Mouse (Mus musculus) lung, embryonic 16.5 days (tissue): ENCODE measurements around the gene Rbm20. TPM values are rescaled to one million over a fixed set of nuclear protein-coding genes. Genes with fewer than 3 reads are reported as not detected.

Source experiments
- ATAC-seq: fragments of 200-750 bp; cut with Nextera tagmentation; 2 replicates; pipeline ENCODE4 v1.8.0; 2017; ENCODE audit warnings: low read depth, mild to moderate bottlenecking, moderate library complexity
- H3K27ac ChIP-seq: fragments of 300-500 bp; sonication (generic); 2 replicates; pipeline ENCODE4 v1.5.1; 2014; ENCODE audit warnings: mild to moderate bottlenecking, control low read depth, low read length
- H3K27me3 ChIP-seq: fragments of 300-500 bp; sonication (generic); 2 replicates; pipeline ENCODE4 v1.6.1; 2014; ENCODE audit warnings: low read depth, low read length, mixed read lengths; ENCODE audit not compliant: control insufficient read depth, insufficient read depth
- H3K36me3 ChIP-seq: fragments of 300-500 bp; sonication (generic); 2 replicates; pipeline ENCODE4 v1.6.1; 2014; ENCODE audit warnings: low read length; ENCODE audit not compliant: control insufficient read depth, insufficient read depth
- H3K4me1 ChIP-seq: fragments of 300-500 bp; sonication (generic); replicated peaks from 2 replicates; pipeline ENCODE4 v1.6.1; 2014; ENCODE audit warnings: low read length, mixed read lengths; ENCODE audit not compliant: control insufficient read depth, insufficient read depth
- H3K4me2 ChIP-seq: fragments of 300-500 bp; sonication (generic); 2 replicates; pipeline ENCODE4 v1.6.1; 2014; ENCODE audit warnings: low read depth, low read length, control low read depth
- H3K4me3 ChIP-seq: fragments of 300-500 bp; sonication (generic); 2 replicates; pipeline ENCODE4 v1.5.1; 2014; ENCODE audit warnings: mild to moderate bottlenecking, low read length, control low read depth
- H3K9ac ChIP-seq: fragments of 300-500 bp; sonication (generic); 2 replicates; pipeline ENCODE4 v1.6.1; 2014; ENCODE audit warnings: low read length, control low read depth
- H3K9me3 ChIP-seq: fragments of 300-500 bp; sonication (generic); 2 replicates; pipeline ENCODE4 v1.6.1; 2016; ENCODE audit warnings: low read length; ENCODE audit not compliant: control insufficient read depth
- WGBS: fragments of 180-500 bp; shearing (Covaris S2); extraction: QIAGEN DNeasy Blood & Tissue Kit; methylation state at CpG from one replicate; pipeline ENCODE4 v1.1.7; 2014; 5-methylcytosine and 5-hydroxymethylcytosine counted together
- polyA plus RNA-seq: library from polyadenylated mRNA; unstranded; fragments of >200 nt; fragmentation: Nextera tagmentation; extraction: Ambion mirVana; gene quantifications from 2 replicates; pipeline ENCODE4 v1.2.1, GENCODE M21; 2015

The Rbm20 gene
- polyA plus RNA-seq, 1 experiment from 2014 or later = 1.5 TPM

DNA sequence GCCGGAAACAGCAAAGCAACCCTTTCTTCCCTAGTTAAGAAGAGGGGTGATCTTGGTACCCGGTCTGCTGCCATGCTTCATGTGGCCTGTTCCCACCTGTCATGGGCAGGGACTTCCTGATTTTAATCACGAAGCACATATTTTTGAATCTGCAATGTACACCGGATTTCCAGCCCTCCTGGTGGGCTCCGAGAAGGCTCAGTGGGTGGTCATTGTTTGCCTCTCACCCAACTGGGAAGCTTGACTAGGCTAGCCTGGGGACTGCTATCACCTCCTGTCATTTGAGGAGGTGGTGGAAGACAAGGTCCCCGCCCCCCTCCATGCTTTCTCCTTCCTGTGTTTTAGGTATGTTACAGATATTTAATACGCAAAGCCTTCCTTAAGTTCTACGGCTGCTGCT lies 5.3 kb downstream of the Rbm20 start:
- peaks cover 6% of the 10 kb centered on the region; the same call in 1 of the 2 replicates for H3K4me1 ChIP-seq
- H3K9ac ChIP-seq = no peak overlapping the region
- WGBS = 17% methylated on average over 8 of the region's 8 CpGs
- ATAC-seq = no peak
- no peak overlapping the region for H3K4me2 ChIP-seq
- H3K36me3 ChIP-seq = no peaks in the 10 kb centered on the region
- no peaks in the 10 kb centered on the region for H3K9me3 ChIP-seq
- H3K4me3 ChIP-seq = no peak overlapping the region
- peaks cover 66% of the 10 kb centered on the region for H3K27me3 ChIP-seq
- no peak overlapping the region for H3K27ac ChIP-seq

DNA sequence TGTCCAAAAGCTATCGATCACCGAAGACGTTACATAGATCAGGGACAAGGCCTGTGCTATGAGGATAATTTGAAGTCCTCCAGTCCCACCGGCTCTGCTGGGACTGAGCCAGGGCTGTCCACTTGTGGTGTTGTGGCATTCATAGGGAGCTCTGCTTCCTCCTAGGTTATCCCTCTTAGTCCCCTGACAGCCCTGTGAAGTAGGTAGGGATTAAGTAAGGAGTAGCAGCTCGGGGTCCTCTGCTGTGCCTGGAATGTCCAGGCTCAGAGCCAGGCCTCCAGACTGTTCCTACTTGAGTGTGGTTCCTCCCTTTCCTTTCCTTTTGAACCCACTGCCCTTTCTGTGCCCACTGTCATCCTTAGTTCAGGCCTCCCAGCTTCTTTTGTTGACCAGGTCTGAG lies 10.5 kb downstream of the Rbm20 start:
- H3K9me3 ChIP-seq = 0 out of 2 replicates have a peak, but pooled peaks cover 2% of the 10 kb centered on the region
- WGBS = 66% methylated on average over 5 of the region's 5 CpGs
- no peak overlapping the region for H3K9ac ChIP-seq
- H3K4me2 ChIP-seq = no peak overlapping the region
- no peak overlapping the region for H3K4me3 ChIP-seq
- no peak overlapping the region for H3K27ac ChIP-seq
- H3K4me1 ChIP-seq = no peaks in the 10 kb centered on the region
- ATAC-seq = no peak; the same call in 1 of the 2 replicates
- H3K36me3 ChIP-seq = no peaks in the 10 kb centered on the region
- peaks cover 23% of the 10 kb centered on the region for H3K27me3 ChIP-seq

DNA sequence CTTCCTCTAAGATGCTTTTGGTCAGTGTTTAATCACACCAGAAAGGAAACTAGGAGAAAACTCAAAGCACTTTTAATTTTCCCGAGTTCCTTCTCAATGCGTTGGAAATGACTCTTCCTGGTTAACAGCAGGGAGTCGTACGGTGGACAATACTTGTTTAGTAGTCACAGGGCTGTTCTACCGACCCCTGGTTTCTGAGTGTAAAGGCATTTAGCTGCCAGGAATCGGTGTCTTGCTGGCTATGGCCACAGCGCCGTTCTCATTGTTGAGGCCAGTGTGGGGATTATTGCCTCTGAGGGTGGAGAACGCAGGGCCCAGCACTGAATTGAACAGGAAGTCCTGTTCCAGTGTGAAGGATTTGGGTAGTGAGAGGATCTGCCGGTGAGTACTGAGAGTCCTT lies 13.7 kb downstream of the Rbm20 start:
- no peak overlapping the region for H3K4me2 ChIP-seq
- H3K27ac ChIP-seq = no peak overlapping the region
- H3K36me3 ChIP-seq = no peaks in the 10 kb centered on the region
- 0 out of 2 replicates have a peak, but pooled peaks cover 2% of the 10 kb centered on the region for H3K9me3 ChIP-seq
- H3K4me3 ChIP-seq = no peak overlapping the region
- no peak for ATAC-seq
- no peaks in the 10 kb centered on the region for H3K4me1 ChIP-seq
- H3K27me3 ChIP-seq = no peaks in the 10 kb centered on the region
- WGBS = 79% methylated on average over 10 of the region's 10 CpGs
- H3K9ac ChIP-seq = no peak overlapping the region

DNA sequence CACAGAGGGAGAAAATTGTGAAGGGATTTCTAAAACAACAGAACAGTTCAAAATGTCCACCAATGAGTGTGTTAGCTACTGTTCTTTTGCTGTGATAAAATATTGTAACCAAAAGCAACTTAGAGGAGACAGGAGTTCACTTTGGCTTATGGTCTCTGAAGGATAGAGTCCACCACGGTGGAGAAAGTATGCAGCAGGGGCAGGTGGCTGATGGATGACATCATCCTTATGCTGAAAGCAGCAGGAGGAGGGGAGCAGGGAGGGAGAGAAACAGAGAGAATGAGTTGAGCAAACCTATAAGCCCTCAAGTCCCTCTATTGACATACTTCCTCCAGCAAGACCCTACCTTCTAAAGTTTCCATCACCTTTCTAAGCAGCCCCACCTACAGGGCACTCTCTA lies 16.9 kb downstream of the Rbm20 start:
- Histone ChIP-seq H3K27ac (no peak overlapping the region), H3K36me3 (no peaks in the 10 kb centered on the region), H3K4me1 (0 out of 2 replicates have a peak, but pooled peaks cover 2% of the 10 kb centered on the region), H3K9me3 (no peaks in the 10 kb centered on the region), H3K27me3 (peaks cover 3% of the 10 kb centered on the region; the same call in 1 of the 2 replicates), H3K4me2 (no peak overlapping the region), H3K4me3 (no peak overlapping the region), H3K9ac (no peak overlapping the region)
- 23% methylated on average over 1 of the region's 1 CpGs for WGBS
- no peak for ATAC-seq

DNA sequence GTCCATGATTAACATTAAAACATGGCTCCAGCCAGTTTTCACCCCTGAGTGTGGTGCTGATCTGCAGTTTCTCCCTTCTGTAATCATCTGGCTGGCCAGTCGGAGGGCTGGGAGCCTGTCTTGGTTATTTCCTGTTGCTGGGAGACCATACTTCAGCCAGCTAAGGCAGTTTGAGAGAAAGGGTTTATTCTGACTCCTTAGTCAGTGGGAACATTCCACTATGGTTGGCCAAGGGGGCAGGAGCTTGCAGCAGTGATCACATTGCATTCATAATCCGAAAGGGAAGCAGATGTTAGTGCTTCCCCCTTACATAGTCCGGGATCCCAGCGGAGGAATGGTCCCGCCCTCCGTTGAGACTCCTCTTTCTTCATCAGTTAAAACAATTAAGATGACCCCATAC lies 19.0 kb downstream of the Rbm20 start:
- H3K4me3 ChIP-seq = no peak overlapping the region
- H3K27me3 ChIP-seq = peaks cover 3% of the 10 kb centered on the region; the same call in 1 of the 2 replicates
- H3K27ac ChIP-seq = no peak overlapping the region
- H3K4me1 ChIP-seq = 0 out of 2 replicates have a peak, but pooled peaks cover 2% of the 10 kb centered on the region
- no peak overlapping the region for H3K4me2 ChIP-seq
- ATAC-seq = no peak
- H3K9ac ChIP-seq = no peak overlapping the region
- 56% methylated on average over 6 of the region's 6 CpGs for WGBS
- no peaks in the 10 kb centered on the region for H3K36me3 ChIP-seq
- H3K9me3 ChIP-seq = no peaks in the 10 kb centered on the region

GRCm38 (mm10) chr19:53696655-53697054 lies 19.5 kb downstream of the Rbm20 start:
- H3K4me1 ChIP-seq = 0 out of 2 replicates have a peak, but pooled peaks cover 2% of the 10 kb centered on the region
- no peaks in the 10 kb centered on the region for H3K9me3 ChIP-seq
- no peak for ATAC-seq
- 75% methylated on average over 3 of the region's 3 CpGs for WGBS
- H3K4me2 ChIP-seq = no peak overlapping the region
- no peaks in the 10 kb centered on the region for H3K36me3 ChIP-seq
- H3K27ac ChIP-seq = no peak overlapping the region
- H3K4me3 ChIP-seq = no peak overlapping the region
- peaks cover 3% of the 10 kb centered on the region; the same call in 1 of the 2 replicates for H3K27me3 ChIP-seq
- H3K9ac ChIP-seq = no peak overlapping the region

DNA sequence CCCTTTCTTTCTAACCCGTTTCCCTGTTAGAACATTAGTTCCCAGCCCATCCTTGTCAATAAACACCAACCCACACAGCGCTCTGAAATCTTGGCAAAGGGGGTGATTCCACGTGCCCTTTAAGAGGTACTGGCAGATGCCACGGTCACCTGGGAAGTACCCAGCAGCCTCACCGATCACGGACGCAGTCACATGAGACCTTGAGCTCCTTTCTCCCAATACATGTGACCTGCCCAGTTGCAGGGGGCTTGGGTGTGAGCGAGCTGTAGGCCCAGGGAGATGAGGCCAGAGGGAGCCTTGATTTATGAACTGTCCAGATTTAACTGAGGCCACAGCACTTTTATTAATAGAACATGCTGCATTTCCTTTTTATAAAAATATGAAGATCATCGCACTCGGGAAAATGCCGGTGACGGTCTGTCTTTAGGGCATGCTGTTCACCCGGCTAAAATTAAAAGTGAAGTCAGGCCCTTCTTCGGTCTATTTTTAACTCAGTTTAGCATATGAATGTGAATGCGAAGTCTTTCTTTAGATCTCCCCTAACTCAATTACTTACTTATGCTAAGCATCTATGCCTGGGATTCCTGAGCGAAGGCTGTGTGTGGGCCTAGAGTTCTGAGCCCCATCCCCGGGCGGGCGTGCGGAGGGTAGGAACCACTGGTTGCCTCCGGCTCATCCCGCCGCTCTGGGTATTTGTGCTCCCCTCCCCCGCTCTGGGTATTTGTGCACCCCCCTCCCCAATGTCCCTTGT lies 20.4 kb downstream of the Rbm20 start:
- no peaks in the 10 kb centered on the region for H3K9me3 ChIP-seq
- H3K4me1 ChIP-seq = 0 out of 2 replicates have a peak, but pooled peaks cover 2% of the 10 kb centered on the region
- ATAC-seq = no peak
- H3K4me2 ChIP-seq = no peak overlapping the region
- 43% methylated on average over 24 of the region's 24 CpGs for WGBS
- H3K36me3 ChIP-seq = no peaks in the 10 kb centered on the region
- no peak overlapping the region for H3K9ac ChIP-seq
- H3K27me3 ChIP-seq = peaks cover 3% of the 10 kb centered on the region; the same call in 1 of the 2 replicates
- no peak overlapping the region for H3K27ac ChIP-seq
- no peak overlapping the region for H3K4me3 ChIP-seq

- Histone ChIP-seq H3K9ac (no peak overlapping the region), H3K27ac (no peak overlapping the region), H3K4me1 (peaks cover 3% of the 10 kb centered on the region), H3K4me2 (no peak overlapping the region), H3K9me3 (no peaks in the 10 kb centered on the region), H3K36me3 (no peaks in the 10 kb centered on the region), H3K4me3 (no peak overlapping the region), H3K27me3 (peaks cover 3% of the 10 kb centered on the region; the same call in 1 of the 2 replicates)
- no peak for ATAC-seq
- 20% methylated on average over 7 of the region's 7 CpGs for WGBS
These were observed 22.6 kb downstream of the Rbm20 start for GRCm38 (mm10) chr19:53699671-53700070.

DNA sequence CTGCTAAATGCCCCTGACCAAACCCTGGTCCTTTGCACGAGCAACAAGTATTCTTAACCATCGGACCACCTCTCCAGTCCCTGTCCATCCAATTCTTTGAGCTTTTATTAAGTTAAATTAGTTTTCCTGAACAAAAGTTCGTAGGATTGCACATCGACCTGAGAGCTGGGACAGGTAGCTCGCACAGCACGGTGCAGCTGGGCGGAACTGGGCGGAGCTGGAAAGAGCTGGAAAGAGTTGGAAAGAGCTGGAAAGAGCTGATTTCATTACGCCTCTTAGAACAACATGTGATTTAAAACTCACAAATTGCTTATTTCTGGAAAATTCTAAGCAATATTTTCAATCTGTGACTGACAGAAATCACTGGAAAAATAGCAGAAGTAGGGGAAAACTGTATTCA lies 24.3 kb downstream of the Rbm20 start:
- WGBS = 68% methylated on average over 9 of the region's 9 CpGs
- H3K9ac ChIP-seq = no peak overlapping the region
- H3K27ac ChIP-seq = no peak overlapping the region
- no peaks in the 10 kb centered on the region for H3K36me3 ChIP-seq
- no peak overlapping the region for H3K4me3 ChIP-seq
- no peak for ATAC-seq
- H3K4me2 ChIP-seq = no peak overlapping the region
- H3K27me3 ChIP-seq = peaks cover 3% of the 10 kb centered on the region; the same call in 1 of the 2 replicates
- H3K4me1 ChIP-seq = peaks cover 8% of the 10 kb centered on the region
- no peaks in the 10 kb centered on the region for H3K9me3 ChIP-seq
